Mouse (Mus musculus) hindbrain, embryonic 14.5 days (tissue): ENCODE data around the gene Gm49354. TPM values are rescaled to one million over a fixed set of nuclear protein-coding genes. Genes with fewer than 3 reads are reported as not detected.
"Not testable (repeated sequence)": the region's sequence is repeated elsewhere in the genome, so short reads cannot be mapped to it uniquely, and the experiment has no call there.

Experiments
- ATAC-seq: fragments of 200-750 bp; cut with Nextera tagmentation; 2 replicates; pipeline ENCODE4 v1.8.0; 2017; ENCODE audit warnings: moderate number of reproducible peaks, mild to moderate bottlenecking, moderate TSS enrichment, moderate library complexity; ENCODE audit not compliant: low FRiP score
- DNase-seq: peaks from one replicate; pipeline ENCODE4 v3.0.0-alpha.2; 2015; ENCODE audit warnings: low spot score
- H3K27ac ChIP-seq: fragments of 300-500 bp; sonication (generic); 2 replicates; pipeline ENCODE4 v1.5.1; 2014; ENCODE audit warnings: mild to moderate bottlenecking, moderate library complexity
- H3K27me3 ChIP-seq: fragments of 300-500 bp; sonication (generic); 2 replicates; pipeline ENCODE4 v1.6.1; 2014; ENCODE audit warnings: mild to moderate bottlenecking, low read length, mixed read lengths; ENCODE audit not compliant: control insufficient read depth, insufficient read depth
- H3K36me3 ChIP-seq: fragments of 300-500 bp; sonication (generic); replicated peaks from 2 replicates; pipeline ENCODE4 v1.6.1; 2014; ENCODE audit not compliant: control insufficient read depth, insufficient read depth
- H3K4me1 ChIP-seq: fragments of 300-500 bp; sonication (generic); replicated peaks from 2 replicates; pipeline ENCODE4 v1.6.1; 2014; ENCODE audit warnings: antibody characterized with exemption, low read length, mixed read lengths; ENCODE audit not compliant: control insufficient read depth, insufficient read depth
- H3K4me2 ChIP-seq: fragments of 300-500 bp; sonication (generic); replicated peaks from 2 replicates; pipeline ENCODE4 v1.6.1; 2014; ENCODE audit warnings: mild to moderate bottlenecking, moderate library complexity
- H3K4me3 ChIP-seq: fragments of 300-500 bp; sonication (generic); replicated peaks from 2 replicates; pipeline ENCODE4 v1.5.1; 2014; ENCODE audit warnings: mild to moderate bottlenecking, low read length
- H3K9ac ChIP-seq: fragments of 300-500 bp; sonication (generic); 2 replicates; pipeline ENCODE4 v1.6.1; 2014
- H3K9me3 ChIP-seq: fragments of 300-500 bp; sonication (generic); 2 replicates; pipeline ENCODE4 v1.6.1; 2016; ENCODE audit warnings: low read length; ENCODE audit not compliant: control insufficient read depth
- WGBS: fragments of 180-500 bp; shearing (Covaris S2); extraction: QIAGEN DNeasy Blood & Tissue Kit; methylation state at CpG from one replicate; pipeline ENCODE4 v1.1.7; 2014; 5-methylcytosine and 5-hydroxymethylcytosine counted together
- polyA plus RNA-seq: library from polyadenylated mRNA; unstranded; fragments of >200 nt; fragmentation: Nextera tagmentation; extraction: Ambion mirVana; gene quantifications from 2 replicates; pipeline ENCODE4 v1.2.1, GENCODE M21; 2014

The Gm49354 gene
- polyA plus RNA-seq, 1 experiment from 2014 or later, result not detected

GRCm38 (mm10) chr13:59728378-59729093 lies 53.5 kb downstream of the Gm49354 start:
- no peaks in the 10 kb centered on the region for H3K36me3 ChIP-seq
- no peak overlapping the region for H3K27ac ChIP-seq
- DNase-seq (peak; percentile 86), ATAC-seq (peak; percentile 77; the same call in 1 of the 2 replicates)
- no peak overlapping the region for H3K4me2 ChIP-seq
- H3K4me3 ChIP-seq, result no peak overlapping the region
- H3K9me3 ChIP-seq, result no peaks in the 10 kb centered on the region
- 25% methylated on average over 7 of the region's 7 CpGs for WGBS
- no peaks in the 10 kb centered on the region for H3K27me3 ChIP-seq
- H3K4me1 ChIP-seq, result no peaks in the 10 kb centered on the region
- H3K9ac ChIP-seq, result no peak overlapping the region

GRCm38 (mm10) chr13:59726139-59726867 lies 55.7 kb downstream of the Gm49354 start:
- H3K4me2 ChIP-seq, result peak overlapping the region; percentile 31
- no peak for ATAC-seq
- H3K27ac ChIP-seq, result no peak overlapping the region
- H3K36me3 ChIP-seq, result no peaks in the 10 kb centered on the region
- H3K4me1 ChIP-seq, result no peaks in the 10 kb centered on the region
- no peak for DNase-seq
- H3K9me3 ChIP-seq, result no peaks in the 10 kb centered on the region
- H3K4me3 ChIP-seq, result no peak overlapping the region
- 35% methylated on average over 29 of the region's 29 CpGs for WGBS
- H3K27me3 ChIP-seq, result no peaks in the 10 kb centered on the region
- H3K9ac ChIP-seq, result peak overlapping the region; percentile 12; the same call in 1 of the 2 replicates

- H3K36me3 ChIP-seq, result not testable (repeated sequence)
Measured at GRCm38 (mm10) chr13:59722089-59722488, 60.0 kb downstream of the Gm49354 start.

GRCm38 (mm10) chr13:59719475-59719874 lies 62.6 kb downstream of the Gm49354 start:
- WGBS, result 76% methylated on average over 1 of the region's 1 CpGs
- no peaks in the 10 kb centered on the region for H3K36me3 ChIP-seq

More at GRCm38 (mm10) chr13:59722089-59722488, 60.0 kb downstream of the Gm49354 start:
- H3K27me3 ChIP-seq, H3K4me1 ChIP-seq, H3K9me3 ChIP-seq, H3K9ac ChIP-seq, DNase-seq, ATAC-seq, H3K4me3 ChIP-seq, H3K27ac ChIP-seq, H3K4me2 ChIP-seq: not testable (repeated sequence)
- 90% methylated on average over 1 of the region's 1 CpGs for WGBS

GRCm38 (mm10) chr13:59718857-59719440 lies 63.1 kb downstream of the Gm49354 start:
- 30% methylated on average over 6 of the region's 6 CpGs for WGBS
- H3K27me3 ChIP-seq, H3K4me1 ChIP-seq, H3K36me3 ChIP-seq, H3K9me3 ChIP-seq, H3K4me2 ChIP-seq, H3K9ac ChIP-seq, ATAC-seq, H3K27ac ChIP-seq, H3K4me3 ChIP-seq: not testable (repeated sequence)
- DNase-seq, result peak; percentile 28

More at GRCm38 (mm10) chr13:59719475-59719874, 62.6 kb downstream of the Gm49354 start:
- no peak for DNase-seq
- Histone ChIP-seq H3K9me3 (no peaks in the 10 kb centered on the region), H3K27ac (no peak overlapping the region), H3K9ac (no peak overlapping the region), H3K4me1 (no peaks in the 10 kb centered on the region; the same call in 1 of the 2 replicates), H3K4me3 (no peak overlapping the region), H3K4me2 (no peak overlapping the region), H3K27me3 (no peaks in the 10 kb centered on the region)
- ATAC-seq, result no peak

GRCm38 (mm10) chr13:59713710-59714109 lies 68.3 kb downstream of the Gm49354 start:
- Histone ChIP-seq H3K9ac (no peak overlapping the region), H3K4me2 (no peak overlapping the region), H3K4me1 (no peaks in the 10 kb centered on the region), H3K4me3 (no peak overlapping the region), H3K27me3 (no peaks in the 10 kb centered on the region), H3K36me3 (no peaks in the 10 kb centered on the region), H3K27ac (no peak overlapping the region), H3K9me3 (no peaks in the 10 kb centered on the region)
- WGBS, result 41% methylated on average over 3 of the region's 3 CpGs
- DNase-seq (no peak), ATAC-seq (no peak)

GRCm38 (mm10) chr13:59711984-59712383 lies 70.1 kb downstream of the Gm49354 start, which contains the start of gene Spata31d1b:
Gene Spata31d1b, plus strand, starts transcription at chr13:59712284.
- 72% methylated on average over 3 of the region's 3 CpGs for WGBS
- not testable (repeated sequence) for H3K36me3 ChIP-seq, H3K4me1 ChIP-seq, H3K9ac ChIP-seq, H3K27ac ChIP-seq, ATAC-seq, H3K4me3 ChIP-seq, DNase-seq, H3K4me2 ChIP-seq, H3K27me3 ChIP-seq, H3K9me3 ChIP-seq

- H3K9me3 ChIP-seq, result no peaks in the 10 kb centered on the region
- H3K27me3 ChIP-seq, result no peaks in the 10 kb centered on the region
Measured at GRCm38 (mm10) chr13:59710230-59710629, 71.8 kb downstream of the Gm49354 start, which contains the start of gene Spata31d1a. Gene Spata31d1a, minus strand, starts transcription at chr13:59710330.

More at GRCm38 (mm10) chr13:59710230-59710629, 71.8 kb downstream of the Gm49354 start, which contains the start of gene Spata31d1a:
- Histone ChIP-seq H3K9ac (no peak within 1 kb of the TSS), H3K27ac (no peak within 1 kb of the TSS), H3K4me3 (no peak within 1 kb of the TSS), H3K4me1 (no peaks in the 10 kb centered on the region), H3K4me2 (no peak within 1 kb of the TSS), H3K36me3 (no peaks in the 10 kb centered on the region)
- ATAC-seq (no peak), DNase-seq (no peak)
- WGBS, result 94% methylated on average over 15 of the region's 15 CpGs
